Mouse (Mus musculus) kidney, embryonic 16.5 days (tissue): ENCODE results near the gene Gm20388. TPM values are rescaled to one million over a fixed set of nuclear protein-coding genes. Genes with fewer than 3 reads are reported as not detected.
A peak's percentile ranks its signal among the peaks of the same experiment; 100 is the strongest.

Experiments
- ATAC-seq: fragments of 200-750 bp; cut with Nextera tagmentation; 2 replicates; pipeline ENCODE4 v1.8.0; 2017; ENCODE audit warnings: moderate TSS enrichment; ENCODE audit not compliant: low FRiP score, low TSS enrichment
- H3K27ac ChIP-seq: fragments of 300-500 bp; sonication (generic); 2 replicates; pipeline ENCODE4 v1.5.1; 2014; ENCODE audit warnings: low read length
- H3K27me3 ChIP-seq: fragments of 300-500 bp; sonication (generic); 2 replicates; pipeline ENCODE4 v1.6.1; 2014; ENCODE audit warnings: low read length, control low read depth, mixed read lengths; ENCODE audit not compliant: insufficient read depth
- H3K36me3 ChIP-seq: fragments of 300-500 bp; sonication (generic); 2 replicates; pipeline ENCODE4 v1.6.1; 2014; ENCODE audit warnings: low read length, control low read depth, mixed read lengths; ENCODE audit not compliant: insufficient read depth
- H3K4me1 ChIP-seq: fragments of 300-500 bp; sonication (generic); 2 replicates; pipeline ENCODE4 v1.6.1; 2014; ENCODE audit warnings: low read length, control low read depth, mixed read lengths; ENCODE audit not compliant: insufficient read depth
- H3K4me2 ChIP-seq: fragments of 300-500 bp; sonication (generic); replicated peaks from 2 replicates; pipeline ENCODE4 v1.6.1; 2014; ENCODE audit warnings: low read depth, low read length
- H3K4me3 ChIP-seq: fragments of 300-500 bp; sonication (generic); 2 replicates; pipeline ENCODE4 v1.5.1; 2014; ENCODE audit warnings: mild to moderate bottlenecking, low read length
- H3K9ac ChIP-seq: fragments of 300-500 bp; sonication (generic); replicated peaks from 2 replicates; pipeline ENCODE4 v1.6.1; 2014; ENCODE audit warnings: low read length
- H3K9me3 ChIP-seq: fragments of 300-500 bp; sonication (generic); 2 replicates; pipeline ENCODE4 v1.6.1; 2016; ENCODE audit warnings: low read length, control low read depth
- WGBS: fragments of 180-500 bp; shearing (Covaris S2); extraction: QIAGEN DNeasy Blood & Tissue Kit; methylation state at CpG from one replicate; pipeline ENCODE4 v1.1.7; 2014; 5-methylcytosine and 5-hydroxymethylcytosine counted together
- polyA plus RNA-seq: library from polyadenylated mRNA; unstranded; fragments of >200 nt; fragmentation: Nextera tagmentation; extraction: Ambion mirVana; gene quantifications from 2 replicates; pipeline ENCODE4 v1.2.1, GENCODE M21; 2015

Gm20388 gene
- polyA plus RNA-seq, 1 experiment from 2014 or later, result 7.7 TPM

- ATAC-seq, result no peak
- Histone ChIP-seq H3K27ac (no peak overlapping the region), H3K9me3 (no peaks in the 10 kb centered on the region), H3K4me1 (peaks cover 54% of the 10 kb centered on the region), H3K4me3 (peak overlapping the region; percentile 79), H3K9ac (peak overlapping the region; percentile 71; the same call in 1 of the 2 replicates), H3K27me3 (no peaks in the 10 kb centered on the region), H3K4me2 (peak overlapping the region; percentile 97), H3K36me3 (no peaks in the 10 kb centered on the region)
- WGBS, result 12% methylated on average over 5 of the region's 5 CpGs
These were observed 1995.2 kb downstream of the Gm20388 start for GRCm38 (mm10) chr8:121905864-121906263.

GRCm38 (mm10) chr8:121906542-121907512 lies 1996.2 kb downstream of the Gm20388 start:
- H3K36me3 ChIP-seq, result no peaks in the 10 kb centered on the region
- under 1% methylated on average over 68 of the region's 72 CpGs for WGBS
- H3K27ac ChIP-seq, result no peak overlapping the region
- peak overlapping the region; percentile 97 for H3K4me2 ChIP-seq
- H3K4me3 ChIP-seq, result peak overlapping the region; percentile 79
- peaks cover 48% of the 10 kb centered on the region for H3K4me1 ChIP-seq
- ATAC-seq, result peak; percentile 37; the same call in 1 of the 2 replicates
- no peaks in the 10 kb centered on the region for H3K27me3 ChIP-seq
- peak overlapping the region; percentile 71 for H3K9ac ChIP-seq
- no peaks in the 10 kb centered on the region for H3K9me3 ChIP-seq

GRCm38 (mm10) chr8:121907587-121908248 lies 1997.1 kb downstream of the Gm20388 start, which contains the start of gene Slc7a5:
TSS of gene Slc7a5 (minus strand) at chr8:121907694.
- Histone ChIP-seq H3K9ac (peak within 1 kb of the TSS; percentile 71), H3K4me2 (peak within 1 kb of the TSS; percentile 97), H3K27me3 (no peaks in the 10 kb centered on the region), H3K4me3 (peak within 1 kb of the TSS; percentile 79), H3K36me3 (no peaks in the 10 kb centered on the region), H3K27ac (no peak within 1 kb of the TSS), H3K4me1 (peaks cover 40% of the 10 kb centered on the region), H3K9me3 (no peaks in the 10 kb centered on the region)
- WGBS, result under 1% methylated on average over 52 of the region's 61 CpGs
- peak; percentile 89 for ATAC-seq

- no peak for ATAC-seq
- Histone ChIP-seq H3K4me1 (peaks cover 36% of the 10 kb centered on the region), H3K9ac (no peak overlapping the region), H3K4me3 (no peak overlapping the region; the same call in 1 of the 2 replicates), H3K9me3 (no peaks in the 10 kb centered on the region), H3K27ac (no peak overlapping the region), H3K4me2 (peak overlapping the region; percentile 97), H3K36me3 (no peaks in the 10 kb centered on the region), H3K27me3 (no peaks in the 10 kb centered on the region)
- WGBS, result 42% methylated on average over 8 of the region's 8 CpGs
These were observed 1997.9 kb downstream of the Gm20388 start for GRCm38 (mm10) chr8:121908378-121909147.

GRCm38 (mm10) chr8:121909148-121909541 lies 1998.5 kb downstream of the Gm20388 start:
- 66% methylated on average over 8 of the region's 8 CpGs for WGBS
- H3K9me3 ChIP-seq, result no peaks in the 10 kb centered on the region
- H3K4me3 ChIP-seq, result no peak overlapping the region
- H3K36me3 ChIP-seq, result no peaks in the 10 kb centered on the region
- ATAC-seq, result no peak
- peaks cover 36% of the 10 kb centered on the region for H3K4me1 ChIP-seq
- H3K27me3 ChIP-seq, result no peaks in the 10 kb centered on the region
- H3K27ac ChIP-seq, result no peak overlapping the region
- H3K9ac ChIP-seq, result no peak overlapping the region
- no peak overlapping the region for H3K4me2 ChIP-seq

GRCm38 (mm10) chr8:121909663-121910062 lies 1999.0 kb downstream of the Gm20388 start:
- H3K27me3 ChIP-seq, result no peaks in the 10 kb centered on the region
- H3K9me3 ChIP-seq, result no peaks in the 10 kb centered on the region
- no peak overlapping the region for H3K4me2 ChIP-seq
- no peaks in the 10 kb centered on the region for H3K36me3 ChIP-seq
- no peak overlapping the region for H3K4me3 ChIP-seq
- no peak overlapping the region for H3K27ac ChIP-seq
- H3K9ac ChIP-seq, result no peak overlapping the region
- peaks cover 36% of the 10 kb centered on the region for H3K4me1 ChIP-seq
- no peak for ATAC-seq
- WGBS, result 7% methylated on average over 6 of the region's 6 CpGs

- peaks cover 20% of the 10 kb centered on the region for H3K4me1 ChIP-seq
- WGBS, result 89% methylated on average over 6 of the region's 6 CpGs
- no peak overlapping the region for H3K27ac ChIP-seq
- no peaks in the 10 kb centered on the region for H3K9me3 ChIP-seq
- H3K27me3 ChIP-seq, result no peaks in the 10 kb centered on the region
- H3K4me3 ChIP-seq, result no peak overlapping the region
- no peaks in the 10 kb centered on the region for H3K36me3 ChIP-seq
- ATAC-seq, result no peak
- H3K9ac ChIP-seq, result no peak overlapping the region
- no peak overlapping the region for H3K4me2 ChIP-seq
These were observed 2000.8 kb downstream of the Gm20388 start for GRCm38 (mm10) chr8:121911400-121911799.

GRCm38 (mm10) chr8:121911987-121912386 lies 2001.3 kb downstream of the Gm20388 start:
- H3K4me3 ChIP-seq, result no peak overlapping the region
- H3K27me3 ChIP-seq, result no peaks in the 10 kb centered on the region
- no peak overlapping the region for H3K27ac ChIP-seq
- 75% methylated on average over 7 of the region's 7 CpGs for WGBS
- H3K9me3 ChIP-seq, result no peaks in the 10 kb centered on the region
- H3K4me1 ChIP-seq, result peaks cover 16% of the 10 kb centered on the region
- no peak overlapping the region for H3K4me2 ChIP-seq
- no peak overlapping the region for H3K9ac ChIP-seq
- no peaks in the 10 kb centered on the region for H3K36me3 ChIP-seq
- no peak for ATAC-seq

GRCm38 (mm10) chr8:121912831-121913230 lies 2002.2 kb downstream of the Gm20388 start:
- ATAC-seq, result no peak
- WGBS, result 72% methylated on average over 3 of the region's 3 CpGs

More at GRCm38 (mm10) chr8:121912831-121913230, 2002.2 kb downstream of the Gm20388 start:
- H3K36me3 ChIP-seq, result no peaks in the 10 kb centered on the region
- H3K27ac ChIP-seq, result no peak overlapping the region
- H3K4me2 ChIP-seq, result no peak overlapping the region
- no peak overlapping the region for H3K4me3 ChIP-seq
- H3K9ac ChIP-seq, result no peak overlapping the region
- no peaks in the 10 kb centered on the region for H3K9me3 ChIP-seq
- H3K4me1 ChIP-seq, result peaks cover 15% of the 10 kb centered on the region
- H3K27me3 ChIP-seq, result no peaks in the 10 kb centered on the region
